Mouse (Mus musculus) adrenal gland, adult (tissue): ENCODE measurements around the gene A730015C16Rik.

Experiments
- DNase-seq, 2 experiments: peaks; one replicate each; pipeline ENCODE4 v3.0.0; 2022 to 2023; ENCODE audit warnings: low spot score in 1 of 2; ENCODE audit not compliant: inconsistent age in 2 of 2

The A730015C16Rik gene

GRCm38 (mm10) chr4:108832916-108833827 lies 15.2 kb downstream of the A730015C16Rik start, which contains the start of gene Btf3l4:
Gene Btf3l4, minus strand, starts transcription at chr4:108833614.
- DNase-seq: peak; percentile 92 to 96

- DNase-seq: no peak
Observed at GRCm38 (mm10) chr4:108830698-108831097, 17.7 kb downstream of the A730015C16Rik start.

- DNase-seq: no peak
Observed at GRCm38 (mm10) chr4:108826643-108827042, 21.8 kb downstream of the A730015C16Rik start.

GRCm38 (mm10) chr4:108826096-108826495 lies 22.3 kb downstream of the A730015C16Rik start:
- DNase-seq: no peak

GRCm38 (mm10) chr4:108825677-108826076 lies 22.7 kb downstream of the A730015C16Rik start:
- DNase-seq: no peak

- no peak for DNase-seq
Observed at GRCm38 (mm10) chr4:108811550-108811949, 36.9 kb downstream of the A730015C16Rik start.

- peak in 1 of 2 experiments; percentile 54 for DNase-seq
Observed at GRCm38 (mm10) chr4:108811142-108811541, 37.3 kb downstream of the A730015C16Rik start.

GRCm38 (mm10) chr4:108803535-108803934 lies 44.9 kb downstream of the A730015C16Rik start:
- no peak for DNase-seq

- DNase-seq: peak; percentile 64 to 90
Observed at GRCm38 (mm10) chr4:108798083-108798830, 50.2 kb downstream of the A730015C16Rik start.
